Mouse (Mus musculus): ENCODE data around the gene 1700022I11Rik. TPM values are rescaled to one million over a fixed set of nuclear protein-coding genes. Genes with fewer than 3 reads are reported as not detected.
"Not testable (repeated sequence)": the region's sequence is repeated elsewhere in the genome, so short reads cannot be mapped to it uniquely, and the experiment has no call there.

Gene 1700022I11Rik
- total RNA-seq, 2 experiments from 2014 or later: not detected

GRCm38 (mm10) chr4:42952563-42952962, 16.8 kb upstream of the 1700022I11Rik start:
- DNase-seq: peak; percentile 62

GRCm38 (mm10) chr4:42953435-42954094, 15.8 kb upstream of the 1700022I11Rik start:
- peak; percentile 86 for DNase-seq

- DNase-seq: peak; percentile 90
Measured at GRCm38 (mm10) chr4:42954297-42954696, 15.1 kb upstream of the 1700022I11Rik start.

- DNase-seq: no peak
Measured at GRCm38 (mm10) chr4:42955200-42955599, 14.2 kb upstream of the 1700022I11Rik start.

GRCm38 (mm10) chr4:42956581-42956980, 12.8 kb upstream of the 1700022I11Rik start:
- DNase-seq: no peak

- DNase-seq: no peak
Measured at GRCm38 (mm10) chr4:42957306-42957705, 12.1 kb upstream of the 1700022I11Rik start.

GRCm38 (mm10) chr4:42957979-42958378, 11.4 kb upstream of the 1700022I11Rik start:
- no peak for DNase-seq

GRCm38 (mm10) chr4:42958942-42959341, 10.5 kb upstream of the 1700022I11Rik start:
- no peak for DNase-seq

- no peak for DNase-seq
Measured at GRCm38 (mm10) chr4:42959382-42959781, 10.0 kb upstream of the 1700022I11Rik start.

- DNase-seq: peak; percentile 72
Measured at GRCm38 (mm10) chr4:42961592-42961991, 7.8 kb upstream of the 1700022I11Rik start.

GRCm38 (mm10) chr4:42963480-42963879, 5.9 kb upstream of the 1700022I11Rik start:
- no peak for DNase-seq

GRCm38 (mm10) chr4:42965039-42965719, 4.2 kb upstream of the 1700022I11Rik start:
- peak; percentile 43 for DNase-seq

- DNase-seq: no peak
Measured at GRCm38 (mm10) chr4:42972952-42973351, 3.5 kb downstream of the 1700022I11Rik start.

- no peak for DNase-seq
Measured at GRCm38 (mm10) chr4:42973868-42974267, 4.5 kb downstream of the 1700022I11Rik start.

- DNase-seq: no peak
Measured at GRCm38 (mm10) chr4:42978062-42978461, 8.7 kb downstream of the 1700022I11Rik start.

GRCm38 (mm10) chr4:42980467-42980866, 11.1 kb downstream of the 1700022I11Rik start:
- DNase-seq: not testable (repeated sequence)

GRCm38 (mm10) chr4:42988296-42988695, 18.9 kb downstream of the 1700022I11Rik start:
- no peak for DNase-seq

- DNase-seq: no peak
Measured at GRCm38 (mm10) chr4:42998022-42998421, 28.6 kb downstream of the 1700022I11Rik start.

GRCm38 (mm10) chr4:42999451-43000140, 30.2 kb downstream of the 1700022I11Rik start:
- DNase-seq: peak; percentile 77

GRCm38 (mm10) chr4:43000141-43000986, 31.0 kb downstream of the 1700022I11Rik start, which contains the start of gene Vcp:
Gene Vcp (minus strand): TSS chr4:43000507.
- peak; percentile 100 for DNase-seq

GRCm38 (mm10) chr4:43001272-43001671, 31.9 kb downstream of the 1700022I11Rik start:
- no peak for DNase-seq

GRCm38 (mm10) chr4:43002756-43003439, 33.5 kb downstream of the 1700022I11Rik start:
- DNase-seq: no peak

Data from heart, postnatal 4 days (tissue).